Mouse (Mus musculus) CH12F3 (cell line): ENCODE data around the gene Myo3b.

Source experiments
- in situ Hi-C: fragments of 300-500 bp; cut with MboI; formaldehyde crosslinking; loops from 2 replicates; pipeline ENCODE4 v1.14.3; 2020; ENCODE audit warnings: low sequenced_read_pairs

Gene Myo3b

GRCm38 (mm10) chr2:70127351-70128148 is 88.6 kb downstream of the Myo3b start:
- in situ Hi-C loops: loop anchor here (25.0 kb wide), 1 partner anchor 410 kb away; no protein-coding TSS in a partner anchor

DNA sequence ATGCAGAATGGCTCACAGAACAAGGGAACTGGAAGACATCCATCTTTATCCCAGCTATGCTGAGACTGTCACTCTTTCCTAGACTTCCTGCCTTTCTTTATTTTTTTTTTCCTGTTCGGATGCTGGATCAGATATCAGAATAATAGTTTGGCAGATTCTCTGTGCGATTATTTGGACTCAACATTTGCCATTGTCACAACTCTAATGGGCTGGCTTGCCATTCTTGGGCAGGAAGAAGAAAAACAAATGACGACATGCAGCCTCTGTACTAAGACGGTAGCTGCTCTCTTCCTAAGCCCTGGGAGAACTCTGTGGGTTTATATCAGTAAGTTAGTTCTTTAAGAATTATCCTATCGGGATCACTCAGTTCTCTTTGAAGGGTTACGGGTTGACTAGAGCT is 89.7 kb downstream of the Myo3b start:
- in situ Hi-C loops: loop anchor here (25.0 kb wide), 1 partner anchor 409 kb away; no protein-coding TSS in a partner anchor

DNA sequence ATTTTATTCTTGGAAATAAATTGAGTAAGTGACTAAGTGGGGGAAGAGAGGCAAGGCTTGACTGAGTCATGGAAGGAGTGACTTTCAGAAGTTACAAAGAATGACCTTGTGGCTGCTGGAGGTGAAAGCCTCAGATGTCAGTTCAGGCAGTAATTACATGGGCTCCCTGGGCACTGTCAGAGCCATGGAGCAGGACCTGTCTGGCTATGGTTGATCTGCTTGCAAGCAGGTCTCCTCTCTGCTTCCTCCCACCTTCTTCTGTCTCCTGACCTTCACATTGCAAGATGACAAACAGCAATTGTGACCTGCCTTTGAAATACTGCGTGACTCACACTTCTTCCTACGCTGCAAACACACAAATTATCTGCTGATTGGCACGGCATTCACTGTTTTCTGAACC is 90.6 kb downstream of the Myo3b start:
- in situ Hi-C loops: loop anchor here (25.0 kb wide), 1 partner anchor 408 kb away; no protein-coding TSS in a partner anchor

DNA sequence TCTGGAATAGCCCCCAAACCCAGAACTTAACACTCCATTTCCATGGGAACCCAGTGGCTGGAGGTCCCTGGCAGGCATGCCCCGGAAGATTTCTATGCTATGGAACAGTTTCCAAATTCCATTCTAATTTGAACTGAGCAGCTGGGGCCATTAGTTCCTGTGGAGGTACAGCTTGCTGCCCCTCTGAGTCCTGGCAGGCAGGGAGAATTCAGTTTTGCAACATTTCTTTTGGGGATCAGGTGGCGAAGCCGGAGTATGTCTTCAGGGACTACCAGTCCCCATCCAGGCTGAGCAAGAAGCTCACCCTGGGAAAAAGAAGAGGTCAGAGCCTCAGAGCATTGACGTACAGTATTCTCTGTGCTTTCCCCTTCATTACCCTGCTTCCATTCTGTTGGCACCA is 94.4 kb downstream of the Myo3b start:
- in situ Hi-C loops: loop anchor here (25.0 kb wide), 1 partner anchor 404 kb away; no protein-coding TSS in a partner anchor

DNA sequence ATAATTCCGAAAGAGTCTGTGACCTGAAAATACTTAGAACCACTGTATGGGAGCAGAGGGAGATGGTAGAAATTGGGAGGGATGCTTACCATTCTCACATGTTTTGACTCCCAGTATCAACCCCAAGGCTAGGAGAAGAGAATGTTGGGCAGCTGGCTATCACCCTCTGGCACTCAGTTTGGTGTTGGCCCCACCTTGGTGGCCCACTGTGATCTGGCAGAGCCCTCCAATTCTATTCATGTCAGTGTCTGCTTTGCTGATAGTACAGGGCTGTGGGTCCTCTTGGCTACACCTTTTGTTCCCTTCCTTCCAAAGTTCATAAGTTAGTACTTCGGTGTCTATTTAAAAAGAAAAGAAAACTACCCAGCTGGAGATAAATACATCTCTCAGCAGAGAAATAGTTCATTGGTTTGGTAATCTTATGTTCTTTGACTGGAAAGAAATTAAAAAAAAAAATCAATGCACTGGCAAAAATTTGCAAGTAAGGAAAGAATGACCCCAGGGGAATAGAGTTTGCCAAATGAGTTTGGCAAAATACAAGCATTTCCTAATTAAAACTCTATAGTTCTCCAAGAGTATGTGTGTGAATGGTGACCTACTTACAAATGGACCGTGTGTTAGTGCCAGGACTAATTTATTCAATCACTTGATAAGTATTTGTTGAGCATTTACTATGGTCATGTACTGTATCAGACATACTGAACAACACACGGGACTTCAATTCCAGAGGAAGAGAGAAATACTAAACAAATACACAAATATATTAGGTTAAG is 98.5 kb downstream of the Myo3b start:
- in situ Hi-C loops: loop anchor here (25.0 kb wide), 1 partner anchor 400 kb away; no protein-coding TSS in a partner anchor

DNA sequence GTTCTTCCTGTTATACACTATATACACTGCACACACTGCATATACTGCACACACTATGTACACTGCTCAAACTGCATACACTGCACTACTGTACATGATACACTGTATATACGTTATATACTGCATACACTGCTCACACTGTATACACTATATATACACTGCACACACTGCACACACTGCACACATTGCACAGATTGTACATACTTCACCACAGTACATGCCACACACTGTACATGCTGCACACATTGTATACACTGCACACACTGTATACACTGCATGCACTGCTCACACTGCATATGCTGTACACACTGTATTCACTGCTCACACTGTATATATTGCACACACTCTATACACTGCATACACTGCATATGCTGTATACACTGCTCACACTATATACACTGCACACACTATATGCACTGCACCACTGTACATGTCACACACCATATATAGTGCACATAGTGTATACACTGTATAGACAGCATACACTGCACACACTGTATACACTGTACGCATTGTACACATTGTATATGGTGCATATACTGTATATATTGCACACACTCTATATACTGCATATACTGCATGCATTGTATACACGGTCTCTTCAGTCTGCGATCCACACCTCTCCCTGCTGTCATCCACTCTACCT is 104.7 kb downstream of the Myo3b start:
- in situ Hi-C loops: loop anchor here (25.0 kb wide), 1 partner anchor 394 kb away; no protein-coding TSS in a partner anchor

DNA sequence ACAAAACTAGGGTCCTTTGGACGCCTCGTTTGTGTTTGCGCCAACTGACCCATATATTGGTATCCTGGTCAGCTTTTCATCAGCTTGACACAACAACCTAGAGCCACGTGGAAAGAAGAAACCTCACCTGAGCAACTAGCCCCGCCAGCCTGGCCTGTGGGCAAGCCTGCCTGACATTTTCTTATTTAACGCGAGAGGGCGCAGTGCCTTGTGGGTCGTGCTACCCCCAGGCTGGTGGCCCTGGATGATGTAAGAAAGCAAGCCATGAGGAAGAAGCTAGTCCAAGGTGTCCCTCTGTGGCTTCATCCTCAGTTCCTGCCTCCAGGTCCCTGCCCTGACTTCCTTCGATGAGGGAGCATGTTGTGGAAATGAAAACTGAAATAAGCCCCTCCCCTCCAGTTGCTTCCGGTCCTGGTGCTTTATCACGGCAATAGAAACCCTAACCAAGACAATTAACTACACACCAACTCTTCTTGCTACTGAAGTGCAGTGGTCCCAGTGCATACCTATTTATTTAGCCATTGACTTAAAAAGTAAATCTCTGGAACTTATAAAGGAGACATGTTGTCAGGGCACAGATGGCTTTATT is 108.2 kb downstream of the Myo3b start:
- in situ Hi-C loops: loop anchor here (25.0 kb wide), 1 partner anchor 390 kb away; no protein-coding TSS in a partner anchor

- in situ Hi-C loops: loop anchor here (25.0 kb wide), 1 partner anchor 388 kb away; no protein-coding TSS in a partner anchor
These were observed 110.0 kb downstream of the Myo3b start for GRCm38 (mm10) chr2:70148821-70149510.

GRCm38 (mm10) chr2:70150399-70151035 is 111.6 kb downstream of the Myo3b start:
- in situ Hi-C loops: no loop called here

DNA sequence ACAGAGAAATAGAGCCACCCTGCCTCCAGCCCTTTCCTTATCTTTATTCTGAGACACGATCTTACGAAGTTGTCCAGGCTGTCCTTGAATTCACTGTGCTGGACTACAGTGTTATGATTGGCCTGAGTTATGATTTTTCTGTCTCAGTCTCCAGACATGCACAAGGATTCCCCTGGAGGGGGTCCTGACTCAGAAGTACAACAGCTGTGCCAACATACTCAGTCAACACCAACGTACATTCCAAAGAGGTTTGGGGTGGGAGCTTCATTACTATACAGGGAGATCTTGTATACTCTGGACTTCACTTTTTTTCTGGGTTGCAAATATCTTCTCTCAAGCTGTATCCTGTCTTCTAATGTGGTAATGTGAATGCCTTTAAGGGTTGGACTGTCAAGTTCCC is 113.0 kb downstream of the Myo3b start:
- in situ Hi-C loops: no loop called here

DNA sequence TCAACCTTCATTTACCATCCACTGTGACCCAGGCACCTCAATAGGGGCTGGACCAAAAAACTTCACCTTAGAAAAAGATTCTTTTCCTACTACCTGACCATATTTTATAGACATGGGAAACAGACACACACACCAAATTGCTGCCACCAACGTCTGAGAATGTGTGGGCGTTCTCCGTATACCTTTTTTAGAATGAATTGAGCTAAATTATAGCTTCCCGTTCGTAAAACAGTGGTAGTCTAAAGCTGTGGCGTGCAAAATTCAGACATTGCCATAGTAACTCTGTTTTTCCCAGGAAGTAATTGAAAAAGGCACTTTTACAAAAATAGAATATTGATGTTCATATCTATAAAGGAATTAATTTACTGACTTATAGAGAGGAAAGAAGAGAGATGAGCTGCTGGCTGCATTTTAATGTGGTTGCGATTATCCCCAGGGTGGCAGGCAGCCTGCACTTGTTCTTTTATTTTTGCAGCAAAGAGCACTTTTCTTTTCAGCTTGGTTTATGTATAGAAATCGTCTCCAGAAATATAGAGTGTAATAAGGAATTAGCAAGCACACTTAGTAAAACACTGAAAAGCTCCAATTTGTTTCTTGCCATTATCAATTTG is 116.4 kb downstream of the Myo3b start:
- in situ Hi-C loops: no loop called here

GRCm38 (mm10) chr2:70159543-70159942 is 120.6 kb downstream of the Myo3b start:
- in situ Hi-C loops: no loop called here

- in situ Hi-C loops: no loop called here
These were observed 127.3 kb downstream of the Myo3b start for GRCm38 (mm10) chr2:70166231-70166630.

DNA sequence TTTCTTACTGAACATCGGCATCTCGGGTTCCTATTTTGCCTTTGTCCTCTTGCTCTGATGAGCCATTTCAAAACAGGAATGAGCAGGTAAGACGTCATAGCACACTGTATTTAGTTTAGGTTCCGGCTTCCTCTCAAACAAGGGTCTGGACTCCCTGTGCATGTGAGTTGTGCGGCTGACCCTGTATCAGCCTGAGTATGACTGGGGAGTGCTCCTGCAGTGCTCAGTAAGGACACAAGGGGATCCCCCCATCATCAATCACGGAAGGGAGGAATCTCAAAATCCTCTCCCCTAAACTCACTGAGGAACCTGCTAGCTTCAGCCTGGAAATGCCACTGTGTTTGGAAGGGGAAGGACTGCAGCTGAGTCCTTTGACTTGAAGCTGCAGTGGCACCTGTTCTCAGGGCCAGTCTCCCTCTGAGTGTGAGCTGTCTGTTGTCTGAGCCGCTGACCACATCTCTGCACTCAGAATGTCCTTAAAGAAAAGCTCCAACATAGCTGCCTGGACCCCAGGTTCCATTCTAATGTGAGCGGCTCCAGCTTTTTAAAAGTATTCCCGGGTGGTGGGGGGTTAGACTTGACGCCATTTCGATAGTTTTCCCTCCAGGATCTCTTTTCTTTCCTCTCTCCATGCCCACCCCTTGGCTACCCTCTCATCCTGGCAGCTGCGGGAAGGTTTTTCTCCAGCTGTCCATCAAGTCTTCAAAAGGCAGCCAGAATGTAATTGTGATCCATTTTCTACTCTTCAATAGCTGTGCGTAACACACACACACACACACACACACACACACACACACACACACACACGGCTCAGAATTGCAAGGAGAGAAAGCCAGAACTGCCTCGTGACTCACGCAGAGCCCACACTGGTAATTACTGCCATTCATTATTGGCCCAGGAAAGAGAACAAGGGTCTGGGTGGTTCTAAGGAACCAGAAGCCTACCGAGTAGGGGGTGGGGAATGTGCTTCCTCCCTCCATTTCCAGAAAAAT is 129.3 kb downstream of the Myo3b start:
- in situ Hi-C loops: no loop called here

DNA sequence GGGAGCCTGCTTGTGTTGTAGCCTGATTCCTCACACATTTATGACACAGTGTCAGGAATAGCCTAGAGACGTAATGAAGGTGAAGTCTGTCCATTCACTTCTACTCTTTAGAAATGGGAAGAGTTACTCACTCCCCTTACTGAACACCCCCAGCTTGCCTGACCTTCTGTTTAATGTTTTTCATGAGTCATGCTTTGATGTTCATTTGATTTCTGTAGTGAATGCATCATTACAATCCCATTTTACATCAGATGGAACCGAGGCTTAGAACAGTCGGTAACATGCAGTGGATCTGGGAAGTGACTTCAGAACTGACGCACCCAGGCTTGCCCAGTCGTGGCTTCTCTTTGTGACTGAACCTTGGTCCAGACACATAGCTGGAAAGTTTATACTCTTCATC is 131.5 kb downstream of the Myo3b start:
- in situ Hi-C loops: no loop called here

DNA sequence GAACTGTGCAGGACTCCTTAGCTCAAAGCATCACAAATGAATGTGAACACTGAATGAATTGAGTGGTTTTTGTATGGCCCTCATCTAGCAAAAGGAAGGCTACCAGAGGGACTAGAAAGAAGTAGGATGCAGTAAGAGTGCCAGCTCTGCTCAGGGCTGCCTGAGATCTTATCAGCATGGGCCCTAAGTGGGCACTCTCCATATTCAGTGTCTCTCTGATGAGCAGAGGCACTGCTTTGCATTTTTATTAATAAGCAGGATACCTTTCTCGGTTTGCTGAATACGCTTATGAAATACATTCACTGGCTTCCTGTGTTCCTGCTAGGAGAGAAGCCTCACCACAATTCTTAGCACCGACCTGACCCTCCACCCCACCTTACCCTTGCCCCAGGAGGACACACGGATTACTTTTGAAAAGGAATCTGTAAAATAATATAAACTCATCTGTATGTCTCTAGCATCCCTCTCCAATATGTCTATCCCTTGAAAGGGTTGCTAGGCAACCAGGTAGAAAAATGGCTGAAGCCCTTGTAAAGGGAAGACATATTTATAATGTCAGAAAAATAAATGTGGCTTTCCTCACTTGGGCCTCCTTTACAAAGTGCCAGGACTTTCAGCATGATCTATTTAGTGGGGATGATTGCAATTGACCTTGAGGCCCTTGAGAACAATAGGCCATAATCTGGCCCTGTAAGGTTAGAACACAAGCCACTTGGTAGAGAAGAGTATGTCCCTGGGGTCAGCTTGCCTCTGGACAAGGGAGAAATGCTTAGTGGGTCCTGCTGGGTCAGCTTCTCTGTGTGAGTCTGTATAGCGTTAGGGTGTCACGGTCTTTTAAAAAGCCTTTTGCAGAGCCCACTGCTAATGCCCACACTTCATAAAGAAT is 138.1 kb downstream of the Myo3b start:
- in situ Hi-C loops: no loop called here

GRCm38 (mm10) chr2:70177709-70178030 is 138.7 kb downstream of the Myo3b start:
- in situ Hi-C loops: no loop called here
